Mouse (Mus musculus) CD8-positive naive resting alpha-beta T cell, adult 2 months (primary cell): ENCODE data around the gene Cdc42bpb.

ENCODE experiments used
- DNase-seq, 2 experiments: peaks; one replicate each; pipeline ENCODE4 v3.0.0; 2022; ENCODE audit warnings: low read depth in 2 of 2, low spot score in 2 of 2

Gene Cdc42bpb

GRCm38 (mm10) chr12:111377376-111377973, at the start of gene Cdc42bpb:
Gene Cdc42bpb (minus strand): TSS chr12:111377718.
- DNase-seq = no peak

GRCm38 (mm10) chr12:111425789-111426460, 48.4 kb upstream of the Cdc42bpb start:
- peak; percentile 26 to 51 for DNase-seq

- DNase-seq = peak in 1 of 2 experiments; percentile 5
These were observed 47.7 kb upstream of the Cdc42bpb start for GRCm38 (mm10) chr12:111425258-111425657.

GRCm38 (mm10) chr12:111424547-111424946, 47.0 kb upstream of the Cdc42bpb start:
- no peak for DNase-seq

- no peak for DNase-seq
These were observed 46.1 kb upstream of the Cdc42bpb start for GRCm38 (mm10) chr12:111423570-111424129.

GRCm38 (mm10) chr12:111422852-111423251, 45.3 kb upstream of the Cdc42bpb start:
- DNase-seq = no peak

- no peak for DNase-seq
These were observed 43.6 kb upstream of the Cdc42bpb start for GRCm38 (mm10) chr12:111420946-111421709.

GRCm38 (mm10) chr12:111419918-111420317, 42.4 kb upstream of the Cdc42bpb start:
- DNase-seq = no peak

- DNase-seq = no peak
These were observed 39.6 kb upstream of the Cdc42bpb start, which contains the start of gene Exoc3l4 for GRCm38 (mm10) chr12:111416921-111417779. Gene Exoc3l4 (plus strand): TSS chr12:111417017.

- peak; percentile 13 to 44 for DNase-seq
These were observed 35.8 kb upstream of the Cdc42bpb start for GRCm38 (mm10) chr12:111413300-111413699.

GRCm38 (mm10) chr12:111412581-111413284, 35.2 kb upstream of the Cdc42bpb start:
- DNase-seq = no peak

- no peak for DNase-seq
These were observed 34.3 kb upstream of the Cdc42bpb start for GRCm38 (mm10) chr12:111411631-111412355.

GRCm38 (mm10) chr12:111409583-111409982, 32.1 kb upstream of the Cdc42bpb start:
- DNase-seq = no peak

GRCm38 (mm10) chr12:111406622-111407021, 29.1 kb upstream of the Cdc42bpb start, which contains the start of gene Lbhd2:
Gene Lbhd2 (plus strand): TSS chr12:111406809.
- DNase-seq = no peak

GRCm38 (mm10) chr12:111404880-111405279, 27.4 kb upstream of the Cdc42bpb start:
- no peak for DNase-seq

- peak in 1 of 2 experiments; percentile 31 for DNase-seq
These were observed 24.1 kb upstream of the Cdc42bpb start for GRCm38 (mm10) chr12:111401454-111402184.

- DNase-seq = no peak
These were observed 19.5 kb upstream of the Cdc42bpb start for GRCm38 (mm10) chr12:111396997-111397396.

GRCm38 (mm10) chr12:111394008-111394407, 16.5 kb upstream of the Cdc42bpb start:
- DNase-seq = no peak

GRCm38 (mm10) chr12:111387146-111387545, 9.6 kb upstream of the Cdc42bpb start:
- DNase-seq = no peak
